Mouse (Mus musculus) E14TG2a.4 (cell line): ENCODE data around the gene Sdhb.

Experiments used
- H3K27me3 ChIP-seq: 2 replicates; pipeline ENCODE4 v1.6.1; 2014; ENCODE audit warnings: low read length, control low read depth; ENCODE audit not compliant: insufficient read depth
- H3K36me3 ChIP-seq: 2 replicates; pipeline ENCODE4 v1.6.1; 2014; ENCODE audit warnings: low read length, control low read depth; ENCODE audit not compliant: insufficient read depth
- H3K4me1 ChIP-seq: replicated peaks from 2 replicates; pipeline ENCODE4 v1.6.1; 2014; ENCODE audit warnings: low read depth, low read length, control low read depth
- H3K4me3 ChIP-seq: replicated peaks from 2 replicates; pipeline ENCODE4 v1.5.1; 2014; ENCODE audit warnings: mild to moderate bottlenecking, low read length
- H3K9me3 ChIP-seq: 2 replicates; pipeline ENCODE4 v1.6.1; 2014; ENCODE audit warnings: low read length, control low read depth
- CTCF ChIP-seq: conservative IDR thresholded peaks from 2 replicates; pipeline ENCODE4 v1.5.1; 2014; ENCODE audit warnings: low read length
- NANOG ChIP-seq: IDR thresholded peaks from 2 replicates; pipeline ENCODE4 v1.6.1; 2014; ENCODE audit warnings: borderline replicate concordance, low read length, mixed read lengths
- POU5F1 ChIP-seq: IDR thresholded peaks from 2 replicates; pipeline ENCODE4 v1.6.1; 2014; ENCODE audit warnings: low read length, borderline replicate concordance

Gene Sdhb

GRCm38 (mm10) chr4:140987476-140987875 is 26.5 kb downstream of the Sdhb start:
- H3K36me3 ChIP-seq = peaks cover 4% of the 10 kb centered on the region
- no peak for TF ChIP-seq NANOG
- no peak for TF ChIP-seq POU5F1
- no peak for TF ChIP-seq CTCF
- no peaks in the 10 kb centered on the region for H3K27me3 ChIP-seq
- peak overlapping the region; percentile 90 for H3K4me3 ChIP-seq
- peaks cover 58% of the 10 kb centered on the region for H3K4me1 ChIP-seq
- H3K9me3 ChIP-seq = no peaks in the 10 kb centered on the region

GRCm38 (mm10) chr4:140988706-140989290 is 27.8 kb downstream of the Sdhb start:
- Histone ChIP-seq H3K27me3 (no peaks in the 10 kb centered on the region), H3K36me3 (peaks cover 14% of the 10 kb centered on the region), H3K4me3 (no peak overlapping the region), H3K4me1 (peaks cover 49% of the 10 kb centered on the region), H3K9me3 (no peaks in the 10 kb centered on the region)
- TF ChIP-seq POU5F1 (no peak), NANOG (no peak), CTCF (no peak)

GRCm38 (mm10) chr4:140989447-140989846 is 28.4 kb downstream of the Sdhb start:
- TF ChIP-seq CTCF = no peak
- no peak for TF ChIP-seq NANOG
- no peak for TF ChIP-seq POU5F1
- H3K4me3 ChIP-seq = no peak overlapping the region
- peaks cover 20% of the 10 kb centered on the region for H3K36me3 ChIP-seq

GRCm38 (mm10) chr4:140992215-140992614 is 31.2 kb downstream of the Sdhb start:
- TF ChIP-seq POU5F1 (no peak), CTCF (no peak), NANOG (no peak)

More at GRCm38 (mm10) chr4:140989447-140989846, 28.4 kb downstream of the Sdhb start:
- no peaks in the 10 kb centered on the region for H3K9me3 ChIP-seq
- no peaks in the 10 kb centered on the region for H3K27me3 ChIP-seq
- peaks cover 49% of the 10 kb centered on the region for H3K4me1 ChIP-seq

DNA sequence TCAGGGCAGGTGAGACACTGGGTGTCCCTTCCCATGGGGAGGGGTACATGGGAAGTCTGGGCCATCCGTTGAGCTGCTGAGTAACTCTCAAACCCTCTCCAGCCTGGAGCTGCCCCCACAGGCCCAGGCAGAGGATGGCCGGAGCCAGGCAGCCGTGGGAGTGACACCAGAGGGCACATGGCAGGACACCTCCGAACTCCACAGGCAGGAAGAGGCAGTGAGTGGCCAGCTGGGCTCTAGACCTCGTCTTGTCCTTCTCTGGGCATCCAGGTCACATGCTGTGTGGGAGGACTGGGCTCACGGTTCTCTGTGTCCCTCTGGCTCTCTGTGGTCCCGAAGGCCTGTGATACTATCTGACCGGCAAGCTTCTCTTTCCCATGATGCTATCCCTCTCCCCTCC is 32.8 kb downstream of the Sdhb start:
- H3K36me3 ChIP-seq = peaks cover 55% of the 10 kb centered on the region
- H3K27me3 ChIP-seq = no peaks in the 10 kb centered on the region
- H3K4me1 ChIP-seq = peaks cover 30% of the 10 kb centered on the region
- no peaks in the 10 kb centered on the region for H3K9me3 ChIP-seq
- no peak for TF ChIP-seq NANOG
- no peak for TF ChIP-seq CTCF
- no peak for TF ChIP-seq POU5F1
- no peak overlapping the region for H3K4me3 ChIP-seq

More at GRCm38 (mm10) chr4:140992215-140992614, 31.2 kb downstream of the Sdhb start:
- peaks cover 47% of the 10 kb centered on the region for H3K36me3 ChIP-seq
- peaks cover 45% of the 10 kb centered on the region for H3K4me1 ChIP-seq
- no peaks in the 10 kb centered on the region for H3K27me3 ChIP-seq
- H3K9me3 ChIP-seq = no peaks in the 10 kb centered on the region
- H3K4me3 ChIP-seq = peak overlapping the region; percentile 46; the same call in 1 of the 2 replicates

DNA sequence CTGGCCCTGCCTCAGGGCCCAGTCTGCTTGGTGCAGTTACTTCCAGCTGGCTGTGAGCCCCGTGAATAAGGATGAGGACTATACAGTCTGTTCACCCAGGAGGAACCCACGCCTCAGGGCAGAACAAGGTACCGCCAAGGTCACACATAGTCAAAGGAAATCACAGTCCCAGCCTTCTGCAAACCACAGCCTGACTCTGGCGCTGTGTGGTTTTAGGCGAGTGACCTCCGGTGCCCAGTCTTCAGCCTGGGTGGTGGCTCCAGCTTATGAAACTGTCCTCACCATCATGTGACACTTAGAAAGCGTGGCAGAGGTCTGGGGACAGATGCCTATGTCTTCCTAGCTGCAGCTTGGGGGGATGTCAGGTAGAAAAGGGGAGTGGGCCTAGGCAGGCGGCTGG is 34.8 kb downstream of the Sdhb start:
- H3K9me3 ChIP-seq = no peaks in the 10 kb centered on the region
- peaks cover 61% of the 10 kb centered on the region for H3K36me3 ChIP-seq
- no peak for TF ChIP-seq POU5F1
- TF ChIP-seq NANOG = no peak
- no peak for TF ChIP-seq CTCF
- no peaks in the 10 kb centered on the region for H3K27me3 ChIP-seq
- H3K4me3 ChIP-seq = no peak overlapping the region
- peaks cover 21% of the 10 kb centered on the region for H3K4me1 ChIP-seq

- H3K36me3 ChIP-seq = peaks cover 61% of the 10 kb centered on the region
- TF ChIP-seq NANOG (no peak), CTCF (no peak), POU5F1 (no peak)
- no peaks in the 10 kb centered on the region for H3K27me3 ChIP-seq
- peaks cover 15% of the 10 kb centered on the region for H3K4me1 ChIP-seq
- H3K4me3 ChIP-seq = no peak overlapping the region
- no peaks in the 10 kb centered on the region for H3K9me3 ChIP-seq
Observed at GRCm38 (mm10) chr4:140996812-140997211, 35.8 kb downstream of the Sdhb start.

- Histone ChIP-seq H3K27me3 (peaks cover 3% of the 10 kb centered on the region), H3K4me3 (peak overlapping the region; percentile 58), H3K4me1 (peaks cover 23% of the 10 kb centered on the region), H3K36me3 (peaks cover 57% of the 10 kb centered on the region), H3K9me3 (peaks cover 25% of the 10 kb centered on the region)
- no peak for TF ChIP-seq NANOG
- peak; percentile 72 for TF ChIP-seq CTCF
Observed at GRCm38 (mm10) chr4:141005983-141006382, 45.0 kb downstream of the Sdhb start.

- Histone ChIP-seq H3K4me3 (0 out of 2 replicates have a peak overlapping the region, but pooled peaks have one; percentile 7), H3K27me3 (peaks cover 16% of the 10 kb centered on the region), H3K36me3 (peaks cover 45% of the 10 kb centered on the region), H3K4me1 (peaks cover 35% of the 10 kb centered on the region), H3K9me3 (peaks cover 25% of the 10 kb centered on the region)
- no peak for TF ChIP-seq NANOG
- no peak for TF ChIP-seq CTCF
- TF ChIP-seq POU5F1 = no peak
Observed at GRCm38 (mm10) chr4:141008028-141008427, 47.0 kb downstream of the Sdhb start.
